Mouse (Mus musculus): Measurements from ENCODE around the gene Hlcs. TPM values are rescaled to one million over a fixed set of nuclear protein-coding genes. Genes with fewer than 3 reads are reported as not detected.

Hlcs gene
- polyA plus RNA-seq, 2 experiments = 1.3 to 1.7 TPM

DNA sequence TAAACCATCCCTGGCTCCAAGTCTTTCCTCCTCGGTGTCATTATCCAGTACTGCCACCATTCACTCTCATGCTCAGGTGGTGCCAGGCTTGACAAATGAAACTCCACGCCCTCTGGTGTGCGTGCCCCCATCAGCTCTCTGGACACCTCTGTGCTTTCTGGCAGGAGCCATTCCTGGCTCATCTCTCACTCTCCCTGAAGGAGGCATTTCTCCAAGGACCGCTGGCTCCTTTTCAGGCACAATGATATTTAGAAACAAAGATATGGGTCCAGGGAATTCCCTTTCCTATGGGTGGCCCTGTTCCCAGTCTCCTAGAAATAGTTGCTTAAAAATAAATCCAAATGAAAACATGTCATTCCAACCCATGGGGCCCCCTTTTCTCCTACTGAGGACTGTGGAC is 4.3 kb downstream of the Hlcs start:
- no peak overlapping the region for H3K4me3 ChIP-seq (ENCODE audit: insufficient read depth in 1 of 2, low read depth in 2 of 2, low read length in 2 of 2)
- no peaks in the 10 kb centered on the region for H3K9me3 ChIP-seq (ENCODE audit: control insufficient read depth, low read length)
- no peaks in the 10 kb centered on the region; the same call in 1 of the 2 replicates for H3K27me3 ChIP-seq (ENCODE audit: control insufficient read depth, insufficient read depth, low read length)
- H3K36me3 ChIP-seq (replicated peaks; ENCODE audit: control insufficient read depth, insufficient read depth, low read depth) = no peaks in the 10 kb centered on the region
- TF ChIP-seq CTCF (IDR thresholded peaks at IDR 0.05; ENCODE audit: low read depth) = no peak
- TF ChIP-seq EP300 (IDR thresholded peaks at IDR 0.05; ENCODE audit: low read depth) = no peak
- H3K27ac ChIP-seq = no peak overlapping the region
- no peak overlapping the region for H3K9ac ChIP-seq (replicated peaks)
- ATAC-seq (ENCODE audit: insufficient read depth) (no peak), DNase-seq (ENCODE audit: low read depth in 3 of 3, low spot score in 3 of 3) (no peak)
- WGBS (ENCODE audit: insufficient replicate concordance) = 71% methylated on average over 4 of the region's 4 CpGs
- H3K4me2 ChIP-seq (ENCODE audit: low read depth) = no peak overlapping the region
- peaks cover 3 to 10% of the 10 kb centered on the region in 2 experiments; a peak in 2 of 4 replicates for H3K4me1 ChIP-seq (replicated peaks; ENCODE audit: control insufficient read depth in 2 of 2, insufficient read depth in 2 of 2, low read length in 1 of 2)

DNA sequence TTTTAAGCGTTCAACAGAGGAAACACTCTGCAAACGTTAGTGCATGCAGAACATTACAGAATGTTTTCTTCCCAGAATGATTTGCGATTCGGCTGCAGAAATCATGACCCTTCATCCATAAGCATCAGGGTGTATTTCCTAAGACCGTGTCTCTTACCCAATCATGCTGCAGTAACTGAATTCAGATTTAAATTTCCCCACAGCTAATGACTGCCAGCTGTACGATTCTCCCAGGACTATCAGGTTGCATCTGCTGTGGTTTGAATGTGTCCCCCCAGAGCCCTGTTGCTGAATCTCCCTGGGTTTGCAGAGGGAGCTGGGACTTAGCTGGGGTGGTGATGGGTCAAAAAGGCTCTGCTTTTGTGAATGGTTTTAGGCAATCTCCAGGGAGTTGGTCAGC is 5.4 kb downstream of the Hlcs start:
- no peak overlapping the region for H3K27ac ChIP-seq

DNA sequence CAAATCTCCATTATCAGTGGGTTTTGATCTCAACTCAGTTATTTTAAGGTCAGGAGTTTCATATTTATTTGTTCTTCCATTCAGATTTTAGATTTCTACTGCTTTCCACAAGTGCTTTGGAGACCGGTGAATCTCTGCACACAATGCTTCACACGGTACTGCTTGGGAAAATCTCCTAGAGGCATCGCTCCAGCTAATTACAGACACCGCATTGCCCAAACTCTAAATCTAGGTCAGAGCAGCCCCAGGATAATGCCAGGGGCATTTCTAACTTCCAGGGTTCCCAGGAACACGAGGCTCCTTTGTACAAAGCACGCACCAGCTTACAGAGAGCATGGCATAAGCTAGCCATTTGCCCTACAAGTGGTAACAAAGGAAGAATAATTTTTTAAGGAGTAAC is 5.8 kb downstream of the Hlcs start:
- no peak overlapping the region for H3K4me2 ChIP-seq (ENCODE audit: low read depth)
- no peak for TF ChIP-seq CTCF (IDR thresholded peaks at IDR 0.05; ENCODE audit: low read depth)
- TF ChIP-seq EP300 (IDR thresholded peaks at IDR 0.05; ENCODE audit: low read depth) = no peak
- H3K9me3 ChIP-seq (ENCODE audit: control insufficient read depth, low read length) = no peaks in the 10 kb centered on the region
- DNase-seq (ENCODE audit: low read depth in 3 of 3, low spot score in 3 of 3) (no peak), ATAC-seq (ENCODE audit: insufficient read depth) (no peak)
- H3K27me3 ChIP-seq (ENCODE audit: control insufficient read depth, insufficient read depth, low read length) = no peaks in the 10 kb centered on the region; the same call in 1 of the 2 replicates
- H3K4me1 ChIP-seq (replicated peaks; ENCODE audit: control insufficient read depth in 2 of 2, insufficient read depth in 2 of 2, low read length in 1 of 2) = peaks cover 0 to 5% of the 10 kb centered on the region in 2 experiments; a peak in 1 of 4 replicates
- no peak overlapping the region for H3K9ac ChIP-seq (replicated peaks)
- no peak overlapping the region for H3K4me3 ChIP-seq (ENCODE audit: insufficient read depth in 1 of 2, low read depth in 2 of 2, low read length in 2 of 2)
- no peaks in the 10 kb centered on the region for H3K36me3 ChIP-seq (replicated peaks; ENCODE audit: control insufficient read depth, insufficient read depth, low read depth)
- WGBS (ENCODE audit: insufficient replicate concordance) = 70% methylated on average over 6 of the region's 6 CpGs
- no peak overlapping the region for H3K27ac ChIP-seq

More for the DNA sequence above, 5.4 kb downstream of the Hlcs start:
- Histone ChIP-seq H3K9me3 (ENCODE audit: control insufficient read depth, low read length) (no peaks in the 10 kb centered on the region), H3K36me3 (replicated peaks; ENCODE audit: control insufficient read depth, insufficient read depth, low read depth) (no peaks in the 10 kb centered on the region), H3K4me2 (ENCODE audit: low read depth) (no peak overlapping the region), H3K27me3 (ENCODE audit: control insufficient read depth, insufficient read depth, low read length) (no peaks in the 10 kb centered on the region; the same call in 1 of the 2 replicates), H3K9ac (replicated peaks) (no peak overlapping the region), H3K4me3 (ENCODE audit: insufficient read depth in 1 of 2, low read depth in 2 of 2, low read length in 2 of 2) (no peak overlapping the region), H3K4me1 (replicated peaks; ENCODE audit: control insufficient read depth in 2 of 2, insufficient read depth in 2 of 2, low read length in 1 of 2) (peaks cover 0 to 5% of the 10 kb centered on the region in 2 experiments; a peak in 1 of 4 replicates)
- DNase-seq (ENCODE audit: low read depth in 3 of 3, low spot score in 3 of 3) = no peak
- TF ChIP-seq EP300 (IDR thresholded peaks at IDR 0.05; ENCODE audit: low read depth) (no peak), CTCF (IDR thresholded peaks at IDR 0.05; ENCODE audit: low read depth) (no peak)
- ATAC-seq (ENCODE audit: insufficient read depth) = no peak
- 52% methylated on average over 6 of the region's 6 CpGs for WGBS (ENCODE audit: insufficient replicate concordance)

DNA sequence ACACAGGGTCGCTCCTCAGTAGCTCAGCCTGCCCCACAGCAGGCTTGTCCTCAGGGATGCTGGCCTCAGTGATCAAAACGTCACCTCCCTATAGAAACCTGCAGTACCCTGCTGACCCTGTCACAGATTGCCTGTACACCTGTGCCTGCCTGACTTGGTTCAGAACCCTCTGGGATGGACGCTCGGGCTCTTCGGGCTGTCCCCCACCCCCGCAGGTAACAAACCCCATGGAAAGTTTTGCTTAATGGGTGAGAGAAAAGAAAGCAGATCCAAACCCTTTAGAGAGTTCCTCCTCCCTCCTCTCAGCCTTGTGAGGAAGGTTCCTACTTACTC is 10.2 kb downstream of the Hlcs start:
- DNase-seq (ENCODE audit: low read depth in 3 of 3, low spot score in 3 of 3) = no peak
- TF ChIP-seq CTCF (IDR thresholded peaks at IDR 0.05; ENCODE audit: low read depth) (no peak), EP300 (IDR thresholded peaks at IDR 0.05; ENCODE audit: low read depth) (no peak)
- Histone ChIP-seq H3K4me3 (ENCODE audit: insufficient read depth in 1 of 2, low read depth in 2 of 2, low read length in 2 of 2) (no peak overlapping the region), H3K4me1 (replicated peaks; ENCODE audit: control insufficient read depth in 2 of 2, insufficient read depth in 2 of 2, low read length in 1 of 2) (no peaks in the 10 kb centered on the region), H3K4me2 (ENCODE audit: low read depth) (no peak overlapping the region; the same call in 1 of the 2 replicates), H3K9me3 (ENCODE audit: control insufficient read depth, low read length) (no peaks in the 10 kb centered on the region), H3K9ac (replicated peaks) (no peak overlapping the region), H3K27me3 (ENCODE audit: control insufficient read depth, insufficient read depth, low read length) (no peaks in the 10 kb centered on the region; the same call in 1 of the 2 replicates), H3K27ac (no peak overlapping the region), H3K36me3 (replicated peaks; ENCODE audit: control insufficient read depth, insufficient read depth, low read depth) (no peaks in the 10 kb centered on the region)
- ATAC-seq (ENCODE audit: insufficient read depth) = no peak
- WGBS (ENCODE audit: insufficient replicate concordance) = 30% methylated on average over 6 of the region's 6 CpGs

DNA sequence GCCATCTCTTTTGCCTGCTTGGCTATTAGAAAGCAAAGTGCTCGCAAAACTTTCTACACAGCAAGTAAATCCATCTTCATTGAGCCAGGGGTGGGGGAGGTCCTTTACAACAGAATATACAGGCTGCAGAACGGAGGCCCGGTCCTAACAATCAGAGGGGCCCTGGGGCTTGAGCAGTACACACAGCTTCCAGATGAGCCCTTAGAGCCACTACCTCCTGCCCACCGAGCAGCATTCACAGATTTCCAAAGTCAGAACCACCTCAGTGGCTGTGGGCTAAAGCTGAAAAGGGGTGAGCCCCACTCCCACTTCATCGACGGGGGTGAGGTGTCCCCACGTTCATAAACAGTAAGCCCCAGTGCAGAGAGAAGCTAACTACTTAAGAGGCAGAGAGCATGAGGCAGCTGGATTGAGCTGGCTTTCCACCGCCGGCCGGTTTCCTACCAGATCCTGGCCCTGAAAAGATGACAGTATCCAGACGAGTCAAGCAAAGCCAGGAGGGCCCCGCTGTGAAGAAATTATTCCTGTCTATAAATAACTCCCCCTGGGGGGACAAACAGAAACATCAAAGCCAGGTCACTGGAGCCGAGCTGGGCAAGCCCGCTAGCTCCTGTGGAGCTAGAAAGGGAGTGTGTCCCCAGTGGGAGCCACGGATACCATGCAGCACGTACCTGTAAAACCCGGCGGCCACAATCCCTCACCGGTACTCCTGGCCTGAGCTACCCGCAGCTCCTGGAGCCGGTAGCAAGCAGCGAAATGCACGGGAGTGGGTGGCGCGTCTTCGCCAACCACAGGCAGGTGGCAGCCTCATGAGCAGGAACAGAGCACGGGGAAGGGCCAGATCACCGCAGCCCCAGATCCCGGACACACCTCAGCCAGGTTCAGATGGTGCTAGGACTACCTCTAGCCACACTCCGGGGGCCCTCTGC is 10.8 kb downstream of the Hlcs start:
- Histone ChIP-seq H3K4me3 (ENCODE audit: insufficient read depth in 1 of 2, low read depth in 2 of 2, low read length in 2 of 2) (no peak overlapping the region), H3K36me3 (replicated peaks; ENCODE audit: control insufficient read depth, insufficient read depth, low read depth) (no peaks in the 10 kb centered on the region), H3K9ac (replicated peaks) (no peak overlapping the region), H3K4me2 (ENCODE audit: low read depth) (peak overlapping the region; percentile 21), H3K9me3 (ENCODE audit: control insufficient read depth, low read length) (no peaks in the 10 kb centered on the region), H3K4me1 (replicated peaks; ENCODE audit: control insufficient read depth in 2 of 2, insufficient read depth in 2 of 2, low read length in 1 of 2) (no peaks in the 10 kb centered on the region), H3K27me3 (ENCODE audit: control insufficient read depth, insufficient read depth, low read length) (no peaks in the 10 kb centered on the region; the same call in 1 of the 2 replicates), H3K27ac (no peak overlapping the region)
- WGBS (ENCODE audit: insufficient replicate concordance) = 17% methylated on average over 30 of the region's 30 CpGs
- no peak for TF ChIP-seq CTCF (IDR thresholded peaks at IDR 0.05; ENCODE audit: low read depth)
- no peak for TF ChIP-seq EP300 (IDR thresholded peaks at IDR 0.05; ENCODE audit: low read depth)
- no peak for DNase-seq (ENCODE audit: low read depth in 3 of 3, low spot score in 3 of 3)
- no peak for ATAC-seq (ENCODE audit: insufficient read depth)
